Mouse (Mus musculus) heart, embryonic 16.5 days (tissue): ENCODE measurements around the gene Lnx1. TPM values are rescaled to one million over a fixed set of nuclear protein-coding genes. Genes with fewer than 3 reads are reported as not detected.

Experiments
- ATAC-seq: fragments of 200-750 bp; cut with Nextera tagmentation; replicated peaks from 2 replicates; pipeline ENCODE4 v1.8.0; 2017; ENCODE audit warnings: moderate number of reproducible peaks; ENCODE audit not compliant: insufficient read depth, low FRiP score; ENCODE audit errors: extremely low read depth
- H3K27ac ChIP-seq: fragments of 300-500 bp; sonication (generic); 2 replicates; pipeline ENCODE4 v1.5.1; 2014; ENCODE audit warnings: mild to moderate bottlenecking, low read length, control low read depth, moderate library complexity
- H3K27me3 ChIP-seq: fragments of 300-500 bp; sonication (generic); 2 replicates; pipeline ENCODE4 v1.6.1; 2014; ENCODE audit warnings: low read length, mixed read lengths; ENCODE audit not compliant: control insufficient read depth, insufficient read depth
- H3K36me3 ChIP-seq: fragments of 300-500 bp; sonication (generic); 2 replicates; pipeline ENCODE4 v1.6.1; 2014; ENCODE audit not compliant: control insufficient read depth, insufficient read depth
- H3K4me1 ChIP-seq: fragments of 300-500 bp; sonication (generic); 2 replicates; pipeline ENCODE4 v1.6.1; 2014; ENCODE audit warnings: low read length, mixed read lengths; ENCODE audit not compliant: control insufficient read depth, insufficient read depth
- H3K4me2 ChIP-seq: fragments of 300-500 bp; sonication (generic); 2 replicates; pipeline ENCODE4 v1.6.1; 2014; ENCODE audit warnings: low read depth, mild to moderate bottlenecking, control low read depth, low read length
- H3K4me3 ChIP-seq: fragments of 300-500 bp; sonication (generic); 2 replicates; pipeline ENCODE4 v1.5.1; 2014; ENCODE audit warnings: mild to moderate bottlenecking, control low read depth, low read length
- H3K9ac ChIP-seq: fragments of 300-500 bp; sonication (generic); 2 replicates; pipeline ENCODE4 v1.6.1; 2014; ENCODE audit warnings: low read length, control low read depth
- H3K9me3 ChIP-seq: fragments of 300-500 bp; sonication (generic); replicated peaks from 2 replicates; pipeline ENCODE4 v1.6.1; 2016; ENCODE audit warnings: low read length; ENCODE audit not compliant: control insufficient read depth
- WGBS: fragments of 180-500 bp; shearing (Covaris S2); extraction: QIAGEN DNeasy Blood & Tissue Kit; methylation state at CpG from one replicate; pipeline ENCODE4 v1.1.7; 2014; 5-methylcytosine and 5-hydroxymethylcytosine counted together
- polyA plus RNA-seq: library from polyadenylated mRNA; unstranded; fragments of >200 nt; fragmentation: Nextera tagmentation; extraction: Ambion mirVana; gene quantifications from 2 replicates; pipeline ENCODE4 v1.2.1, GENCODE M21; 2015

The Lnx1 gene
- polyA plus RNA-seq, 1 experiment from 2014 or later, result 0.67 TPM

DNA sequence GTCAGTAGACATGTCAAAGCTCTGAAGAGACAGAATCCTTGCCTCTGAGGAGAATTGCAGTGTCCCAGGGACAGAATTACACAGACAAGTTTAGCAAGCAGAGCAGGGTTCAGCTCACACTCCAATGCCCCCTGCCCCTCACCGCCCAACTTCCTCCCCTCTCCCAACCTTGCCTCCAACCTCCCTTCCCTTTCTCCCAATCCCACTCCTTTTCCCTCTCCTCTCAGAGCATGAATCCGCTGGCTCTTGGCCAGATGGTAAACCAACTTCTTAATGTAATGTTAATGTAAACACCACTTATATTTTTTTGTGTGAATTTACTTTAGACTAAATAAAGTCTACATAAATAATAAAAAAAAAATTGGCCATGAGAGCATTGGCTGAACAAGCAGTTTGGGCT lies 13.9 kb downstream of the Lnx1 start:
- Histone ChIP-seq H3K27ac (no peak overlapping the region), H3K9me3 (no peaks in the 10 kb centered on the region), H3K27me3 (no peaks in the 10 kb centered on the region), H3K4me1 (peaks cover 11% of the 10 kb centered on the region), H3K36me3 (no peaks in the 10 kb centered on the region), H3K9ac (no peak overlapping the region), H3K4me2 (no peak overlapping the region), H3K4me3 (no peak overlapping the region)
- 75% methylated on average over 2 of the region's 2 CpGs for whole genome bisulfite sequencing
- ATAC-seq, result no peak

DNA sequence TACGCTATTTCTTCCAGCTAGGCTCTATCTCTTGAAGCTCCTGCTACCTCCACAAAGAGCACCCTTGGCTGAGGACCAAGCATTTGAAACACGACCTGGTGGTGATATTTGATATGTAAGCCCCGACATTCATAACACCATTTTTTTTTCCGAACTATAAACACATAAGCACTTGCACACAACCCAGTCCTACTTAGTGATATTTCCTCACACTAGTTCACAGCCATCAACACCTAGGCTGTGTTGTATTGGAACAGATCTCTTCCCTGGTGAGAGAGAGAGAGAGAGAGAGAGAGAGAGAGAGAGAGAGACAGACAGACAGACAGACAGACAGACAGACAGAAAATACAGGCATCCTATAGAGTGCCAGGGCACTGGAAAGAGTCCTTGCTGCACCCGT lies 17.8 kb downstream of the Lnx1 start:
- 32% methylated on average over 5 of the region's 5 CpGs for WGBS
- H3K9me3 ChIP-seq, result no peaks in the 10 kb centered on the region
- peak; percentile 37; the same call in 1 of the 2 replicates for ATAC-seq
- no peak overlapping the region for H3K4me2 ChIP-seq
- H3K27me3 ChIP-seq, result no peaks in the 10 kb centered on the region
- H3K9ac ChIP-seq, result no peak overlapping the region
- H3K36me3 ChIP-seq, result no peaks in the 10 kb centered on the region
- H3K27ac ChIP-seq, result 0 out of 2 replicates have a peak overlapping the region, but pooled peaks have one; percentile 15
- peaks cover 15% of the 10 kb centered on the region for H3K4me1 ChIP-seq
- no peak overlapping the region for H3K4me3 ChIP-seq

DNA sequence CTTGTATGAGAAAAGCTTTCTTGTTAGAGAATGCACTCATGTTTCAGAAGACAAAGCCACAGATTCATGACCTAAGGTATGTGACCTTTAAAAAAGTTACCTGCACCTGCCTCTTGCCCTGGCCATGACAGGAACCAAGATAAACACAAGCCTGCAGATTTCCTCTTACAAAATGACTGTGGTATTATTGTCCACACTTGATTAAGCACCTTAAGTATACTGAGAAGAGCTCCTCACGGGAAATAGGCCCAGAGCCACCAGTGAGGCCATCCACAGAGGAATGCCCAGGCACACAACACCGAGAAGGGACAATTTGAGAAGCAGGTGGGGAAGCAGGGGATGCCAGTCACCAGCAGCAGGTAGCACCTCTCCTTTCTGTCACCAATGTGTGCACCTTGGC lies 18.9 kb downstream of the Lnx1 start:
- Histone ChIP-seq H3K9ac (no peak overlapping the region), H3K36me3 (no peaks in the 10 kb centered on the region), H3K27ac (no peak overlapping the region), H3K27me3 (no peaks in the 10 kb centered on the region), H3K4me2 (no peak overlapping the region), H3K4me1 (peaks cover 15% of the 10 kb centered on the region), H3K4me3 (no peak overlapping the region), H3K9me3 (no peaks in the 10 kb centered on the region)
- WGBS, result 79% methylated on average over 2 of the region's 2 CpGs
- ATAC-seq, result no peak

DNA sequence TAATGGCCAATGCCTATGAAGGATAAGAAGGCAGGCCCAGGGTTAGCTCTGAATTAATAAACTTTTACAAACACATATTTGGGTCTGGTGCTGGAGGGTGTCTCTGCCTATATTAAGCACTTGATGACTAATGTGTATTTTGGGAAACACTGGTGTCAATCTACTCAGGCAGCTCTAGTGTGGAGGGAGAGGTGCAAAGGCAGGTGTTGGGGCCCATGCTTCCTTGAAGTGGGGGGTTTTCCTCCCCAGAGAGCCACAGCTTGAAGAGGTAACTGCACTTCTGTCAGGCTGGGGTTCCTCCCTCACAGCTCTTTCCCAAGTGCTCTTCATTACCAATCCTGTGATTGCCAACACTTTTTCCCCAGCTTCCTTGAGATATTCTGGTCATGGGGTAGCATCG lies 20.0 kb downstream of the Lnx1 start:
- WGBS, result 81% methylated on average over 1 of the region's 1 CpGs
- peaks cover 15% of the 10 kb centered on the region for H3K4me1 ChIP-seq
- no peak overlapping the region for H3K27ac ChIP-seq
- H3K4me2 ChIP-seq, result no peak overlapping the region
- no peak overlapping the region for H3K4me3 ChIP-seq
- peak; percentile 37; the same call in 1 of the 2 replicates for ATAC-seq
- H3K36me3 ChIP-seq, result no peaks in the 10 kb centered on the region
- no peak overlapping the region for H3K9ac ChIP-seq
- H3K9me3 ChIP-seq, result no peaks in the 10 kb centered on the region
- no peaks in the 10 kb centered on the region for H3K27me3 ChIP-seq

DNA sequence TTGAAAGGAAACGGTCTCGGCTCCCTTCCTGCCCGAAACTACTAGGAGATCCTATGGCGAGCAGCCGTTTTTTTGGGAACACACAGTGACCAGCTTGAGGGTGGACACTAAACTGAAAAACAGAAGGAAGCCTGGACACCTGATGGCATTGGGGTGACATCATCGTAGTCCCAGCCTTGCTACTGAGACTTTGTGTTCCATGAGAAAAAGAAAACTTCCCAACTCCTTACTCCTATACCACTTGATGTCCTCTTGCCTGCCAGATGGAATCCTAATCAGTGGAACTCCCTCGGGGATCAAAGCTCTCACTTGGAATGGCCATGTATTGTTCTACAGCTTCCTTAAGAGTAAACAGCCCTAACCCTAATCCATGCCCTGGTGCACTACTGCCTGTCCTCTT lies 23.1 kb downstream of the Lnx1 start:
- ATAC-seq, result peak; percentile 28; the same call in 1 of the 2 replicates
- 69% methylated on average over 7 of the region's 7 CpGs for WGBS
- H3K36me3 ChIP-seq, result no peaks in the 10 kb centered on the region

DNA sequence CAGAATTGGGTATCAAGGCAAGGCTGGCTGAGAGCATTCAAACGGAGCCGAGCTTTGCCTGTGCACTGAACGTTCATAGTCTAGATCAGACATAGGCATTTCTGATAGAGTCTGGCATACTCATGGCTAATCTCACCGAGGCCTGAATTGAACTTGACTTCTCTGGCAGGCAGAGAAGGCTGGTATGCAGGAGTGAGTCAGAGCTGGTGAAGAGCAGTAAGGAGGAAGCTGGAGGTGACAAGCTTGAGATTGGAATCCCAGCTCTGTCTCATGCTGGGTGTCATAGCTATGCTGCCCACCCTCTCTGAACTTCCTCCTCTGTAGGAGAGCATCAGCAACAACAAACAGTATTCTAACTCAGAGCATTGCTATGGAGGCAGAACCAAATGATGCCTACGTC lies 24.0 kb downstream of the Lnx1 start:
- H3K27ac ChIP-seq, result no peak overlapping the region
- WGBS, result 54% methylated on average over 5 of the region's 5 CpGs
- peak; percentile 50 for ATAC-seq

More for the DNA sequence above, 23.1 kb downstream of the Lnx1 start:
- H3K27ac ChIP-seq, result no peak overlapping the region
- peaks cover 7% of the 10 kb centered on the region for H3K4me1 ChIP-seq
- no peaks in the 10 kb centered on the region for H3K9me3 ChIP-seq
- H3K4me2 ChIP-seq, result no peak overlapping the region
- H3K4me3 ChIP-seq, result no peak overlapping the region
- no peak overlapping the region for H3K9ac ChIP-seq
- H3K27me3 ChIP-seq, result no peaks in the 10 kb centered on the region

DNA sequence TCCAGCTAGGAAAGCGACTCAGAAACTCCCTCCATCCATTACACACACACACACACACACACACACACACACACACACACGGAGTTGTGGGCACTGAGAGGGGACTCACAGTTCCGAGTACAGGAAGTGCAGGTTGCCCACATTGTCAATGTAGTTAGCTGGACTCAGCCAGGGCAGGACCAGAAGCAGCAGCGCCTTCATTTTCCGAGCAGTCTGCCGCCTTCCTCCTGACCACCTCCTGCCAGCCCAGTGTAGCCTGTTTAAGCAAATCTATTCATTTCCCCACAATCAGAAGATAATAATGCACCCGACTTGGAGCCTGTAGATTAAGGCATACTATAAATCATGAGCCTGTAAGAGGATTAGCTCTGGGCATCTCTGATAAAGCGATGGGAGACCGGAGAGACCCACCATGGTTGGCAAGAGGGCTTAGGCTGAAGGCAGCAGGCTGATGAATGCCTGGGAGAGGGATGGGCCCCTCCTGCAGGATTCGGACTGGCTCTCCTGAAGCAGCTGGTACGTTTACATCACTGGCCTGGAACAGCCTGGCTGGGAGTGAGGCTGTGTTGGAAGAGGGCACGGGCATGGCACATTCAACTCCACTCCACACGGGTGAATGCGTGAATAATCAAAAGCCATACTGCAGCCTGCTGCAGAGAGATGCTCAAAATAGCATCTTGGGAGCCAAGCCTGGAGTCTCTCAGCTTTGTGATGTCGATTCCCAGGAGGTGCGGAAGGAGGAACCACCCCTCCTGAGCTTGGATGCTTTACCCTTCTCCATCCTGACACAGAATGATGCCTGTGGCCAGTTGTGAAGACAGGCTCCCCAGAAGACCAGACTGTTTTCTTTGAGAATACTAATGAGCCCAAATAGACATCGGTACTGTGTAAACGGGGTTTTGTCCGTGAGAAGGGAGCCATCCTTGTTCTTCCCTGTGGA lies 25.0 kb downstream of the Lnx1 start:
- Histone ChIP-seq H3K27ac (no peak overlapping the region), H3K4me3 (no peak overlapping the region), H3K36me3 (no peaks in the 10 kb centered on the region), H3K9ac (no peak overlapping the region), H3K4me1 (peaks cover 6% of the 10 kb centered on the region), H3K27me3 (no peaks in the 10 kb centered on the region), H3K4me2 (no peak overlapping the region), H3K9me3 (no peaks in the 10 kb centered on the region)
- 57% methylated on average over 19 of the region's 19 CpGs for WGBS
- peak; percentile 51; the same call in 1 of the 2 replicates for ATAC-seq

More for the DNA sequence above, 24.0 kb downstream of the Lnx1 start:
- peaks cover 7% of the 10 kb centered on the region for H3K4me1 ChIP-seq
- no peaks in the 10 kb centered on the region for H3K36me3 ChIP-seq
- H3K4me2 ChIP-seq, result no peak overlapping the region
- no peak overlapping the region for H3K9ac ChIP-seq
- H3K9me3 ChIP-seq, result no peaks in the 10 kb centered on the region
- no peaks in the 10 kb centered on the region for H3K27me3 ChIP-seq
- no peak overlapping the region for H3K4me3 ChIP-seq

DNA sequence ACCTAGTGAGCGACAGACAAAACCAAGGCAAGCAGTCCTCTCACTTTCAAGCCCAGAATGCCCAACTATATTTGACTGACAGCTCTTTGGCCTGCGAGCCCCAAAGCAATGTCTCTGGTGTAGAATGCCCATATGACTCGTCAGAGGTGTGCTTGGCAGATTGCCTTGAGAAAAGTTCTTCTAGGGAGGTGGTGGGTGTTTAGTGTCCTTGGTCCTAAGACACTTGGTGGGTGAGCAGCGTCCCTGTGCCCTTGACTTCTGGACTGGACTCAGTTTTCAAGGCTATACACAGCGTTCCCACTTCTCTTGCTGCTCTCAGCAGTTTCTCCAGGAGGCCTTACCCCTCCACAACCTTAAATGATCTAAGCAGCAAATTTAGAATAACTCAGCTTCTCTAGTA lies 30.2 kb downstream of the Lnx1 start:
- H3K9ac ChIP-seq, result no peak overlapping the region
- no peak overlapping the region for H3K27ac ChIP-seq
- no peaks in the 10 kb centered on the region for H3K27me3 ChIP-seq
- H3K4me2 ChIP-seq, result no peak overlapping the region
- ATAC-seq, result no peak
- H3K36me3 ChIP-seq, result no peaks in the 10 kb centered on the region
- H3K9me3 ChIP-seq, result no peaks in the 10 kb centered on the region
- 73% methylated on average over 5 of the region's 5 CpGs for WGBS
- no peaks in the 10 kb centered on the region for H3K4me1 ChIP-seq
- H3K4me3 ChIP-seq, result no peak overlapping the region

DNA sequence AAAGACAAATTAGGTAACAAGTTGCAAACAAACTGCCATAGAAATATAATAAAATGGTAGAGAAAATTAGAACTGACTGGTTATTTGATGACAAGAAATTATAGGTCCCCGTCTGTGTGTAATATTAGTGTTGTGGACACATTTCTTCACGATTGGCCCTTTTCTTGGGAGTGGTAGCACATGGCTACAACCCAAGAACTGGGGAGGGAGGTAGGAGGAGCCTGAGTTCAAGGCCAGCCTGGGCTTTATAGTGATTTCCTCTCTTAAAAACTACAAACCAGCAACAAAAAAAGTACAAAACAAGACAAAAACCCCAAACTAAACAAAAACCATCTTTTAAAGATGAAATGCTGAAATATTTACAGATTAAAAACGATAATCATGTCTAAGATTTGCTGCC lies 31.8 kb downstream of the Lnx1 start:
- H3K9me3 ChIP-seq, result no peaks in the 10 kb centered on the region
- ATAC-seq, result no peak
- H3K27me3 ChIP-seq, result no peaks in the 10 kb centered on the region
- H3K9ac ChIP-seq, result no peak overlapping the region
- no peak overlapping the region for H3K4me3 ChIP-seq
- no peaks in the 10 kb centered on the region for H3K4me1 ChIP-seq
- H3K36me3 ChIP-seq, result no peaks in the 10 kb centered on the region
- 72% methylated on average over 3 of the region's 3 CpGs for WGBS
- H3K27ac ChIP-seq, result no peak overlapping the region
- H3K4me2 ChIP-seq, result no peak overlapping the region
